Mouse (Mus musculus): ENCODE data around the gene Fam120a.

DNA sequence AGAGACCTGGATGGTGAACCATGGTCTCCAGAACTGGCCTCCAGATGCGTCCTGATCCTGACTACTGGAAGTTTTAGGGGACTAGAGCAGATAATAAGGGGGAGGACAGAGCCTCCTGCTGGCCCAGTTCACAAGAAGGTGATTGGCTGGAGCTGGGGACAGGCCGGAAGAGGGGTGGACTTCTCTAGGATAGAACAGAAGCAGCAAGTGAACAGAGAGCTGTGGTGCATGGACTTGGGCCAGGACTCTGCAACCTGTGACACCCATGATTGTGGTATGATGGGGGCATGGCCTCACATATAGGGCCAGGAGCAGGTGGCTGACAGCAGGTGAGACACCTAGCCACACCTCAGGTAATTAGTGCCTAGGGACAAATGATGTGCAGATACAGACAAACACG is 113.9 kb downstream of the Fam120a start:
- no peak for TF ChIP-seq CTCF (IDR thresholded peaks at IDR 0.05; ENCODE audit: low read depth, low read length)
- TF ChIP-seq POLR2AphosphoS5 (IDR thresholded peaks at IDR 0.05; ENCODE audit: insufficient replicate concordance, low read depth, low read length) = no peak
- TF ChIP-seq GATA1 (IDR thresholded peaks at IDR 0.05; ENCODE audit: borderline replicate concordance, low read length) = no peak
- no peak for TF ChIP-seq TAL1 (conservative IDR thresholded peaks at IDR 0.05; ENCODE audit: low read depth, low read length)
